Mouse (Mus musculus): Measurements from ENCODE around the gene Upk3bl.

GRCm38 (mm10) chr5:136038258-136039214 lies 15.8 kb upstream of the Upk3bl start, which contains the start of gene Upk3b:
- TF ChIP-seq CTCF (IDR thresholded peaks at IDR 0.05 in 2 of 3, conservative IDR thresholded peaks at IDR 0.05 in 1 of 3; ENCODE audit: control insufficient read depth in 1 of 3, insufficient read depth in 1 of 3, low read depth in 2 of 3, low read length in 3 of 3, poor library complexity in 1 of 3, severe bottlenecking in 1 of 3) (no peak), ZC3H11A (IDR thresholded peaks at IDR 0.05; ENCODE audit: low read depth, low read length) (no peak), CHD1 (IDR thresholded peaks at IDR 0.05; ENCODE audit: low read depth, low read length) (no peak), E2F4 (IDR thresholded peaks at IDR 0.05; ENCODE audit: borderline replicate concordance, low read depth, low read length) (no peak), USF1 (IDR thresholded peaks at IDR 0.05; ENCODE audit: low read depth, low read length) (no peak)

All from MEL (cell line).